Mouse (Mus musculus) retina, embryonic 14.5 days (tissue): ENCODE data around the gene Tro.
A peak's percentile ranks its signal among the peaks of the same experiment; 100 is the strongest.

Experiments used
- DNase-seq: peaks from one replicate; pipeline ENCODE4 v3.0.0-alpha.2; 2015; ENCODE audit warnings: low spot score

Gene Tro

GRCm38 (mm10) chrX:150656908-150657796 is at the start of gene Tro:
TSS of gene Tro (minus strand) at chrX:150657583.
- peak; percentile 78 for DNase-seq

DNA sequence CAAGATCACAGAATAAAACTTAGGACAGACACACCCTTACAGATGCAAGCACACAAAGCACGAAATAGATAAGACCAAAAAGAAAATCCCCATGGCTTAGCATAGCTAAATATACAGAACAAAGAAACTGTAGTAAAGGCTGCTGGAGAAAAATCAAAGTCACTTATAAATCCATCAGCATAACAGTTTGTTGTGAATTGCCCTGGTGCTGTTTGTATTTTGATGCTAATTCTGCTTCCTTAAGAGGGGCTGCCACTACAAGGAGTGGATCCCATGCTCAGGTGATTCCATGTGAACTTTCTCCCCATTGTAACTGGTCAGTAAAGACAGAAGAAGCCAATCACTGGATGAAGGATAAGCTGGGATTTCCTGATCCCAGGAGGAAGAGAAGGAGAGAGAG is 20.1 kb upstream of the Tro start:
- no peak for DNase-seq

DNA sequence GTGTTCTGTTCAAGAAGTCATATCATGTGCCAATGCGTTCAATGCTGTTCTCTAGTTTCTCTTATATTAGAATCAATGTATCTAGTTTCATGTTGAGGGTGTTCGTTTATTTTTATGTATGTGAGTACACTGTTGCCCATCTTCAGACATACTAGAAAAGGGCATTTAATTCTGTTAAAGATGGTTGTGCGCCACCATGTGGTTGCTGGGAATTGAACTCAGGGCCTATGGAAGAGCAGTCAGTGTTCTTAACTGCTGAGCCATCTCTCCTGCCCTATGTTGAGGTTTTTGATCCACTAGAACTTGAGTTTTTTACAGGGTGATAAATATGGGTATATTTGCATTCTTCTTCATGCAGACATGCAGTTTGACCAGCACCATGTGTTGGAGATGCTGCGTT is 5.4 kb upstream of the Tro start:
- peak; percentile 19 for DNase-seq

GRCm38 (mm10) chrX:150657797-150658118 is 375 bp upstream of the Tro start:
- peak; percentile 31 for DNase-seq

DNA sequence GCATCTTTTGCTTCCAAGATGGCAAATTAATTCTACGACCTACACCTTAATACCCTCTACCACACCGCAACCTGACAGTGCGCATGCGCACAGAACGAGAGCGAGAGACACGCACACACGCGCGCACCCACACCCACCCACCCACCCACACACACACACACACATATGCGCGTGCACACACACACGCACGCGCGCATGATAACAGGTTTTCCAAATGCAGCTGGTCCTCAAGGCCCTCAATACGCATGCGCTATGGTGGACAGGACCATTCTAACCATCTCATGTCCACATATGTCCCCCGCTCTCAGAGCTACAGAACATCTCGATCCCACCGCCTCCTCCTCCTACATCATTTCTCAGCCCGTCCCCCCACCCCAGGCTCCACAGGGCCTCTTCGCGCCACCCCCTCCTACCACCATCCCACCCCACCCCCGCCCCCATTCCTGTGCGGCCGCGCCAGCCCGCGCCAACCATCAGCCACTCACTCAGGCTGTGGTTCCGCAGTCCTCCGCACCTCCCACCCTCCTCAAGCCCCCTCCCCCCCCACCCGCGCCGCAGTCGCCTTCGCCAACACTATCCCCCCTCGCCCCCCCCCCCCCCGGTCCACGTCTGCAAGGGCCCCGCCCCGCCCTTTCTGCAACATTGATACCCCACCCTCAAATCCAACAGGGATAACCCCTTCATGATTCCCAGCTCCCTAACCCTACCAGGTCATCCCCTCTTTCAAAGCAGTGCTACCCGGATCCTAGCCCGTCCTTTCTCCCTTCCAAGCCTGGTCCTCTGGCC is 1.1 kb downstream of the Tro start:
- peak; percentile 65 for DNase-seq

- no peak for DNase-seq
These were observed 21.0 kb downstream of the Tro start for GRCm38 (mm10) chrX:150636421-150636820.

DNA sequence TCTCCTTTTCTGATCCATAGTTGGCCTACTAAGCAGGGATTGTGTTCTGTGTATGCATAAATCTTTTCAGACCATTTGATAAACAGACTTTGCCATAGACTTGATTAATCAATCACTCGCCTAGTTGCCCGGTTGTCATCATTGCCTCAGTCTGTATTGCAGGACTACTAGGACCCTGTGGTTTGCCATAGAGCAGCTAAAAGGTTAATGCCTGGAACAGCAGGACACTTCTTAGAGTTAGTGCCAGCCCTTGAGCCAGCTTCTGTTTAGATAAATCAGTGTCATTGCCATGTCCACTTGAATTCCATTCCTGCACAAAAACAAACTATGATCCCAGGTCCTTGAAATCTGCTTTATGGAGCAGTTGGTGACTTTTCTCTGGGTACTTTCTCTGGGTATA is 58.5 kb downstream of the Tro start:
- DNase-seq: no peak
